Mouse (Mus musculus): ENCODE data around the gene Kifc3. TPM values are rescaled to one million over a fixed set of nuclear protein-coding genes. Genes with fewer than 3 reads are reported as not detected.

Gene Kifc3
- polyA plus RNA-seq, 1 experiment from 2014 or later = 17.4 TPM

DNA sequence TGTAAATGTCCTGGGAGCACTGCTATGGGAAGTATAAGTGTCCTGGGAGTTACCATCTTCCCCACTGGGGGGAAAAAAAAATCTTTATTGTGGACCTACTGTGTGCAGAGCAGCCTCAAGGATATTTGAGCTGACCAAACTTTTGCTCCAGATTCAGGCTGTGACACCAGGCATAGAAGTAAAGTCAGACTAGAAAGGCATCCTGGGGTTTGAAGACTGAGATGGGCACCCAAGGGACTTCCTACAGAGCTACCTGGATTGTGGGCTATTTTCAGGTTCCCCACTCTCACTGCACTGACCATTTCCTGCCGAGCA lies 63.6 kb downstream of the Kifc3 start:
- peaks cover 34% of the 10 kb centered on the region for H3K27me3 ChIP-seq
- no peaks in the 10 kb centered on the region for H3K9me3 ChIP-seq (replicated peaks)
- H3K4me2 ChIP-seq (replicated peaks) = no peak overlapping the region
- H3K4me1 ChIP-seq = peaks cover 43% of the 10 kb centered on the region
- no peak overlapping the region for H3K9ac ChIP-seq
- no peak overlapping the region for H3K4me3 ChIP-seq
- no peaks in the 10 kb centered on the region for H3K36me3 ChIP-seq
- no peak overlapping the region for H3K27ac ChIP-seq
- no peak for ATAC-seq (ENCODE audit: low FRiP score)
- 61% methylated on average over 1 of the region's 1 CpGs for WGBS

DNA sequence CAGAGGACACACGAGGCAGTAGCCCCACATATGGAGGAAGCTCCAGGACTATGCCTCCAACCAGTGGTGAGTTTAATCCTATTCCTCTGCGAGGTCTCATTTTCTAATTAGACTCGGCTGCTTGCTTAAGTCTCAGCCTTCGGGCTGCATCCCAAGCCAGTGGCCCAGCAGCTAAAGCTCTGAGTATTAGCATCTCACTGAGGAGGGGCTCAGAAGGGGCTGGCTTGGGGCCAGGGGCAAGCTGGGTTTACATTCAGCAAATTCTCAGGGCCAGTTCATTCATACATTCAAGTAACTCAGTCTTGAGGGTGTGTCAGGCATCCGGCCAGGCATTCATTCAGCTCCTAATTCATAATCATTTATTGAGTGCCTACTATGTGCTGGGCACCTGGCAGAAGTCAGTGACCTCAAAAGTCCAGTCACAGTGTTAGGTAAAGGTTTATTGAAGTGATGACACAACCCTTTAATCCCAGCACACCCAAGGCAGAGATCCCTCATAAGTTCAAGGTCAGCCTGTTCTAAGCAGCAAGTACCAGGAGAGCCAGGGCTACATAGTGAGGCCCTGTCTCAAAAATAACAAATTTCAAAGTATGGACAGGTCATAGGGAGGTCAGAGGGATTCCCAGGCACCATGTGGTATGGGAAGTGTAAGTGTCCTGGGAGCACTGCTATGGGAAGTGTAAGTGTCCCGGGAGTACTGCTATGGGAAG lies 64.1 kb downstream of the Kifc3 start:
- Histone ChIP-seq H3K9ac (no peak overlapping the region), H3K36me3 (no peaks in the 10 kb centered on the region), H3K27ac (no peak overlapping the region), H3K4me2 (replicated peaks) (peak overlapping the region; percentile 53), H3K27me3 (peaks cover 34% of the 10 kb centered on the region), H3K4me3 (peak overlapping the region; percentile 20), H3K9me3 (replicated peaks) (no peaks in the 10 kb centered on the region), H3K4me1 (peaks cover 42% of the 10 kb centered on the region)
- 17% methylated on average over 6 of the region's 6 CpGs for WGBS
- peak; percentile 9 for ATAC-seq (ENCODE audit: low FRiP score)

DNA sequence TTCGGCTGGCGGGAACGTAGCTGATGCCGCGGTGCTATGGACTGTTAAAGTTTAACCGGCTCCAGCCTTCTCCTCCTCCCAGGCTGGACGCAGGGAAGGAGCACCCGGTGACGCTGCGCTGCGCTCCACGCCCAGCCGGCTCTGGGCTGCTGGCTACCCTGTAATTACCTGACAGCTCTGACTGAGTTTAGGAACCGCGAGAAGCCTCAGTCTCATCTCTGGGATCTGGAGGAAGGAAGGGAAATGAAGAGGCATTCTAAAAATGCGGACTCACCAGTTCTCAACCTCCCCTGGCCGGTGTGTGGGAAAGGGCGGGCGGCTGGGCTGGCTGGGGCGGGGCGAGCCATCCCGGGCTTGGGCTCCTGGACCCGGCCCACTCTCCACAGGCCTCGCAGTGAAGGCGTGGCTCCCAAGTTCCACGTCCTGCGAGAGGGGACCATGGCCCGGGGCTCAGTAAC lies 64.9 kb downstream of the Kifc3 start:
- WGBS = 2% methylated on average over 28 of the region's 28 CpGs
- H3K4me1 ChIP-seq = peaks cover 34% of the 10 kb centered on the region
- peak overlapping the region; percentile 53 for H3K4me2 ChIP-seq (replicated peaks)
- H3K27me3 ChIP-seq = peaks cover 34% of the 10 kb centered on the region
- H3K36me3 ChIP-seq = no peaks in the 10 kb centered on the region
- peak overlapping the region; percentile 20; the same call in 1 of the 2 replicates for H3K9ac ChIP-seq
- no peaks in the 10 kb centered on the region for H3K9me3 ChIP-seq (replicated peaks)
- H3K27ac ChIP-seq = no peak overlapping the region
- peak; percentile 15; the same call in 1 of the 2 replicates for ATAC-seq (ENCODE audit: low FRiP score)
- peak overlapping the region; percentile 20 for H3K4me3 ChIP-seq

DNA sequence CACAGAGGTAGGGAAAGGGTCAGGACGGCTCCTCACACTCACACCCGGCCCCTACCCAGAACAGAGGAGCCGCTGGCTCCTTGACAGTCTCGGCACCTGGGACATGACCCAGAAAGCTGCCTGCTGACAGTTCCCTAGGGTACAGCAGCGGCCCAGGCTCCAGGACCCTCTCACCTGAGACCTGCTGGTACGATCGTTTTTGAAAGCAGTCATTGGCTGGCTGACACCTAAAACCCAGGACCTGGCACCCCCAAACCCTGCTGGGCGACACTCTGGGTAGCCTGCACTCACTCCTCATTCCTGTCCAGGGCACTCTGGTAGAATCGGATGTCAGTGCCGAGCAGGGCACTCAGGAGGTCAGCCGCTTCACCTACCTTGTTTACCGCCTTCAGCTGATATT lies 65.4 kb downstream of the Kifc3 start:
- 17% methylated on average over 12 of the region's 12 CpGs for WGBS
- H3K27me3 ChIP-seq = peaks cover 34% of the 10 kb centered on the region

DNA sequence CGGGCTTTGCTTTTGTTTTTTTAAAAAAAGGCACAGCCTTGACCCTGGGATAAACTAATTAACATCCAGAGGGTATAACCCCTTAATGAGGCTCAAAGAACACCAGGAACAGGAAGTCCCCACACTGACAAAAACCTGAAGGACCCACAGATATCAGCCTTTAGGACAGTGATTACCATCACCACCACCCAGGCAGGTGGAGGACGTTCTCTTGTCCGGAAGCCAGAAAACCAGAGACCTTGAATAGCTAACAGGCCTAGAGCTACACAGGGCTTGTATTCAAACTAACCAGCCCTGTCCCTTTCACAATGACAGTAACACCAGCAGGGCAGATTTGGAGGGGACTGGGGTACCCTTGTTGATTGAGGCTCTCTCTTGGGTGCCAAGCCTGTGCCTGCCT lies 66.4 kb downstream of the Kifc3 start:
- WGBS = 79% methylated on average over 3 of the region's 3 CpGs
- Histone ChIP-seq H3K27ac (no peak overlapping the region), H3K9me3 (replicated peaks) (no peaks in the 10 kb centered on the region), H3K4me2 (replicated peaks) (no peak overlapping the region), H3K36me3 (no peaks in the 10 kb centered on the region), H3K27me3 (peaks cover 34% of the 10 kb centered on the region), H3K4me1 (peaks cover 24% of the 10 kb centered on the region), H3K9ac (no peak overlapping the region), H3K4me3 (no peak overlapping the region)
- no peak for ATAC-seq (ENCODE audit: low FRiP score)

More for the DNA sequence above, 65.4 kb downstream of the Kifc3 start:
- H3K9me3 ChIP-seq (replicated peaks) = no peaks in the 10 kb centered on the region
- no peak for ATAC-seq (ENCODE audit: low FRiP score)
- H3K36me3 ChIP-seq = no peaks in the 10 kb centered on the region
- H3K27ac ChIP-seq = no peak overlapping the region
- peaks cover 31% of the 10 kb centered on the region for H3K4me1 ChIP-seq
- H3K4me3 ChIP-seq = peak overlapping the region; percentile 20; the same call in 1 of the 2 replicates
- peak overlapping the region; percentile 20; the same call in 1 of the 2 replicates for H3K9ac ChIP-seq
- H3K4me2 ChIP-seq (replicated peaks) = peak overlapping the region; percentile 53

DNA sequence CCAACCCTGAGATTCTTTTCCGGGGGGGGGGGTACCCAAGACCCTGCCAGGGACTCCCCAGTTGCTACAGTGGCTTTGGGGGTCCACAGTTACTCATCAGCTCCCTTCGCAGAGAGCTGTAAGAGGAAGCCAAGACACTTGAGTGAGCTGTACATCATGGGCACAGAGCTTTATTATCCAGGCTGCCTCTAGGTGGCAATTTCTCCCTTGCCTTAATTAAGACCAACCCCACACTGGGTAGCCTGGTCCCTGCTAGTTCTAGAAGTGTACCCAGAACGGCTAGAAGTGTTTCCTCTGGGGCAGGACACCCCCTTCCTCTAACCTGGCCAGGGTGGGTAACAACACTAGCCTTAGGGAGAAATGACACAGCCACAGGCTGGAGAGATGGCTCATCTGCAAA lies 67.4 kb downstream of the Kifc3 start:
- Histone ChIP-seq H3K9me3 (replicated peaks) (no peaks in the 10 kb centered on the region), H3K36me3 (no peaks in the 10 kb centered on the region), H3K4me1 (peaks cover 15% of the 10 kb centered on the region), H3K9ac (no peak overlapping the region), H3K4me3 (no peak overlapping the region), H3K27me3 (peaks cover 26% of the 10 kb centered on the region), H3K27ac (no peak overlapping the region), H3K4me2 (replicated peaks) (no peak overlapping the region)
- ATAC-seq (ENCODE audit: low FRiP score) = peak; percentile 43; the same call in 1 of the 2 replicates
- WGBS = 49% methylated on average over 3 of the region's 3 CpGs

DNA sequence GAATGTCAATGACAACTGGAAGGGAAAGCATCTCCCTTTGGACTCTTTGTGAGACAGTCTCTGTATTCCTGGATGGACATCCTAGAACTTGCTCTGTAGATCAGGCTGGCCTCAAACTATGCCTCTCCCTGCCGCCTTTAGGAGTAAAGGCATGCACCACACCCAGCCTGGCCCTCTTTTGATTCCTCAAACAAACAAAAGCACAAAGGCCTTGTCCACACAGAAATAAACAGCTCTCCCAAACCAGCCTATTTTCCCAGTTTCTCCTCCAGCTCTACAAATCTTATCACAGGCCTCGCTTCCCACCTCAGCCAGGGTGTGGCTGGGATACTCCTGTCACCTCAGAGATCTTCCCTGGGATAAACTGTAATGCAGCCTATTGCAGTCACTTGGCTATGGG lies 68.4 kb downstream of the Kifc3 start:
- ATAC-seq (ENCODE audit: low FRiP score) = no peak
- WGBS = 86% methylated on average over 2 of the region's 2 CpGs
- peaks cover 15% of the 10 kb centered on the region for H3K4me1 ChIP-seq

DNA sequence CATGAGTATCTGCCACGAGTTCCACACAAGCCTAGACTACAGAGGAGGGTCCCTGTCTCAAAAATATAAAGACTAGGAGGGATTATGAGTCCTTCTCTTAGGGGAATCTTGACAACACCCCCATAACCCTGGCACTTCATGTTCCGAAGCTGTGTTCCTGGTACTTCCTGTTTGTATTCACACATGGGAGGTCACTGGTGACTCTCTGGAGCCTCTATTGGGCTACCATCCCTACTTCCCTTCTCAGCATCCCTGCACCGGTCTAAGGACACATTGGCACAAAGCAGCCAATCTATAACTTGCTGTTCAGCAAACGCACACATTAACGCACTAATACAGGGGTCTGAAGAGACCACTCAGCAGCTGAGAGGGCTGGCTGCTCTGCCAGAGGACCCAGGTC lies 70.6 kb downstream of the Kifc3 start:
- 81% methylated on average over 5 of the region's 5 CpGs for WGBS
- peaks cover 10% of the 10 kb centered on the region for H3K4me1 ChIP-seq
- H3K9ac ChIP-seq = no peak overlapping the region
- peaks cover 4% of the 10 kb centered on the region for H3K27me3 ChIP-seq
- no peak overlapping the region for H3K27ac ChIP-seq
- H3K4me2 ChIP-seq (replicated peaks) = no peak overlapping the region
- no peaks in the 10 kb centered on the region for H3K9me3 ChIP-seq (replicated peaks)
- H3K4me3 ChIP-seq = no peak overlapping the region
- no peaks in the 10 kb centered on the region for H3K36me3 ChIP-seq
- ATAC-seq (ENCODE audit: low FRiP score) = no peak

More for the DNA sequence above, 68.4 kb downstream of the Kifc3 start:
- Histone ChIP-seq H3K27me3 (peaks cover 17% of the 10 kb centered on the region), H3K4me3 (no peak overlapping the region), H3K36me3 (no peaks in the 10 kb centered on the region), H3K9me3 (replicated peaks) (no peaks in the 10 kb centered on the region), H3K27ac (no peak overlapping the region), H3K4me2 (replicated peaks) (no peak overlapping the region), H3K9ac (no peak overlapping the region)

DNA sequence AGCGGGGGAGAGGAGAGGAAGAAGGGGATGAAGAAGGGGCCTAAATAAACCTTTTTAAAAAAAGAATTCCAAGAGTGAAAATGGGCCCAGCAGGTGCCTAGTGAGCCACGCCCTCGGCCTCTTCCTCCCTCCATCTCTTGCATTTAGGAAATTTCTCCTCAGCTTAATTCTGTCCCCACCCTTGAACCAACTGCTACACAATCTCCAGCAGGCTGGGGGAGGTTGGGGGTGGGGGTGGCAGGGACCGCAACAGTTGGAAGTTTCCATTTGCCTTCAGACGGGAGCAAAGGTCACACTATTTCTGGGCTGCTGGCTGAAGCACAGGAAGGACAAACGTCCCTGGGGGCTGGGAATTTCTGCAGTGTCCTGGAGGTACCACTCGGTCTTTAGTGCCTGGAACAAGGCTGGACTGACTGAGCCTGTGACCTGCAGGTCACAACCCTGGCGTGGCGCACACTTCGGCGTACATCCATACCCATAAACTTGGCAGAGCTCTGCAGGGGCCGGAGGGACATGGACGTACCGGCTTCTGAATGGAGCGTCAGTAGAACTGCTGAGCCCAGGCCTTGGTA lies 71.6 kb downstream of the Kifc3 start:
- no peaks in the 10 kb centered on the region for H3K27me3 ChIP-seq
- WGBS = 59% methylated on average over 15 of the region's 15 CpGs
- no peak overlapping the region for H3K4me2 ChIP-seq (replicated peaks)
- H3K9me3 ChIP-seq (replicated peaks) = no peaks in the 10 kb centered on the region
- no peak for ATAC-seq (ENCODE audit: low FRiP score)
- H3K27ac ChIP-seq = no peak overlapping the region
- H3K4me1 ChIP-seq = peaks cover 9% of the 10 kb centered on the region; the same call in 1 of the 2 replicates
- no peak overlapping the region for H3K9ac ChIP-seq
- 0 out of 2 replicates have a peak, but pooled peaks cover 3% of the 10 kb centered on the region for H3K36me3 ChIP-seq
- no peak overlapping the region for H3K4me3 ChIP-seq

DNA sequence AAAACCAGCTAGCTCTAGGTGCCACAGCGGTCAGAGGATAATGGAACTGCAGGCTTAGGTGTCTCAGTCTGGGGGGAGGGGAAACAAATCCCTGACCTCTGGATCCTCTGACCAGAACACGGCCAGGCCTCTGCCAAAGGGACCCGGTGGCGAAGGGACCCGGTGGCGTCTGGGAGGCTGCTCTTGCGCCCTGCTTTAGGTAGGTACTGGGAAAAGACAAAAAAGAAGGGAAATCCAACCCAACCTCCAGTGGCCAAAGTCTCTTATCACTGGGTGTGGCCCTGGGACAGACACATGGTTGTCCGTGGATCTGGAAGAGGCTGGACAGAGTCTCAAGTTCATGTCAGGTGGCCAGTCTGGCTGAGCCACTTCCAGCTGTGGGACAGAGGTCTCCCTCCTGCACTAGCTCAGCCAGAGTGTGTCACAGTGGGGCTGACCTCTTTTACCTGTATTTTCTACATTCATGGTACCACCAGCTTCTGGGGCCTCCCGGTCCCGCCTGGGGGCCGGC lies 73.8 kb downstream of the Kifc3 start:
- H3K9me3 ChIP-seq (replicated peaks) = no peaks in the 10 kb centered on the region
- 89% methylated on average over 11 of the region's 11 CpGs for WGBS
- no peak for ATAC-seq (ENCODE audit: low FRiP score)

DNA sequence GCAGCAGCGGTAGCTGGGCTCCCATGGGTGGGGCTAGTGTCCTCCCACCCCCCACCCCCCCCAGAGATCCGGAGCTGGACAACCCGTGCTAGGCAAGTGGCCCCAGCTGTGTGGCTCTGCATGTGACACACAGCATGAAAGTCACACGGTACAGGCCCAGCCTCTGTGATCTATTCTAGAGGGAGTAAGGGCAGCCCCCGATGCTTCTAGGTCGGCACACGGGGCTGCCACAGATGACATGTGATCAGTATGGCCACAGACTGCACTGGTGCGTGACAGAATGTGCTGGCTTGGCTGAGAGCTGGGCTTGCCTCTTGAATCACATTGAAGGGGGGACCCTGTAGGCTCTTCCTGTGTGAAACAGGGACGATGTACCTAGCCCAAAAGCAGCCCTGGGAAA lies 75.0 kb downstream of the Kifc3 start:
- Histone ChIP-seq H3K9ac (peak overlapping the region; percentile 43; the same call in 1 of the 2 replicates), H3K9me3 (replicated peaks) (no peaks in the 10 kb centered on the region), H3K4me2 (replicated peaks) (no peak overlapping the region), H3K27me3 (no peaks in the 10 kb centered on the region), H3K36me3 (0 out of 2 replicates have a peak, but pooled peaks cover 3% of the 10 kb centered on the region), H3K4me1 (peaks cover 9% of the 10 kb centered on the region; the same call in 1 of the 2 replicates), H3K27ac (no peak overlapping the region), H3K4me3 (no peak overlapping the region)
- 63% methylated on average over 9 of the region's 9 CpGs for WGBS
- ATAC-seq (ENCODE audit: low FRiP score) = peak; percentile 74

More for the DNA sequence above, 73.8 kb downstream of the Kifc3 start:
- Histone ChIP-seq H3K9ac (no peak overlapping the region; the same call in 1 of the 2 replicates), H3K4me3 (no peak overlapping the region), H3K4me1 (peaks cover 9% of the 10 kb centered on the region; the same call in 1 of the 2 replicates), H3K27ac (no peak overlapping the region), H3K27me3 (no peaks in the 10 kb centered on the region), H3K36me3 (0 out of 2 replicates have a peak, but pooled peaks cover 3% of the 10 kb centered on the region), H3K4me2 (replicated peaks) (no peak overlapping the region)

DNA sequence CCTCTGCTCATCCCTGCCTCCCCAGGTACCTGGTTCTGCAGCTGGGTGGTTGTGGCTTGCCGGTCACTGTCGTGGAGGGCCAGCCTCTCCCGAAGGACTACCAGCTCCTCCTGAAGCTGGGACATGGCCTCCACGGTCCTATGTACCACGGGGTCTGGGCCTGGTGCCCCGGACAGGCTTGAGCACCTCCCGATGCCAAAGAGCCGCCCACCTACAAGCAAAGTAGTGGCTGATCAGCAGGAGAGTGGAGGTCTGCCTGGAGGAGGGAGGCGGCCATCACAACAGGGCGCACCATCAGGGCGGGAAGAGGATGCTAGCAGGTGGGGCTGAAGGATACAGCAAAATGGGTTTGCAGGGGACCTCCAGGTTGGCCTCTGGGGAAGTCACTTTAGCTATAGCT lies 76.1 kb downstream of the Kifc3 start:
- 83% methylated on average over 11 of the region's 11 CpGs for WGBS
- no peaks in the 10 kb centered on the region for H3K27me3 ChIP-seq

More for the DNA sequence above, 76.1 kb downstream of the Kifc3 start:
- no peaks in the 10 kb centered on the region for H3K9me3 ChIP-seq (replicated peaks)
- H3K4me3 ChIP-seq = no peak overlapping the region
- peaks cover 9% of the 10 kb centered on the region; the same call in 1 of the 2 replicates for H3K4me1 ChIP-seq
- no peak overlapping the region for H3K4me2 ChIP-seq (replicated peaks)
- ATAC-seq (ENCODE audit: low FRiP score) = no peak
- 0 out of 2 replicates have a peak, but pooled peaks cover 3% of the 10 kb centered on the region for H3K36me3 ChIP-seq
- H3K27ac ChIP-seq = no peak overlapping the region
- no peak overlapping the region for H3K9ac ChIP-seq
